Mouse (Mus musculus): ENCODE results near the gene Fam221a.
A peak's percentile ranks its signal among the peaks of the same experiment; 100 is the strongest.

Gene Fam221a

DNA sequence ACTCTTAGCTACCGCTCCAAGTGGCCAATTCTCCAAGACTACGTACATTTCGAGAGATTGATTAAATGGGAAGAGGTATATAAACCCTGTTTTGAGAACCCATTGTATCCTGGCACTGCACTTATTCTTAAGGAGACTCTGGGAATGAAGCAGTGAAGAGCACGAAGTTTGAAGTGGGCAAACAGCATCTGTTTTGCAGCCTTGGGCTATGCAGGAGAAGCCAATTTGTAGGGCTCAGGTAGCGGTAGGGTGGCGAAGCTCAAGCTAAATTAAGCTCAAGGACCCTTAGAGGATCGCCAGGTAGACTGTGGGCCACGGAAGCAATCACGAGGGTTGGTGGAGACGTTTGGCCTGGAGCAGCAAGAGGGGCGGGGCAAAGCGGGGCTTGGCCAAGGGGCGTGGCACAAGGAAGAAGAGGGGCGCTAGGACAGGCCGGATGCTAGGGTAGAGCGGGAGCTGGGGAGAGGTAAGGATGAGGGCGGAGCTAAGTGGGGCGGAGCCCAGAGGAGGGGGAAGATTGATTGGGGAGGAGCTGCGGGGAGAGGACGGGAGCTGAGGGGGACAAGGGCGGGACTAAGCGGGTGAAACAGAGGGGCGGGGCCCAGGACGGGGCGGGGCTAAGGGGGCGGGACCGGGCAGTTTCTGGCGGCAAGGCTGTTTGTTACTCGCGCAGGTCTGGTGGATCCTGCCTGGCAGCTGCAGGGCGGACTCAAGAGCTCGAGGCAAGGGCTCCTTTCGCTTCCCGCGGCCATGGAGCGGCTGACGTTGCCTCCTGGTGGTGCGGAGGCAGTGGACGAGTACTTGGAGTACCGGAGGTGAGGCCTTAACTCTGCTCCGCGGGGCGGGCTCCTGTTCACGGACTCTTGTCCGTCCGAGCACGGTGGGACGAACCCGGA, at the start of gene Fam221a:
Gene Fam221a (plus strand): TSS at position 581 of the 896 bp plus-strand sequence.
- peak; percentile 75 for DNase-seq (ENCODE audit: low spot score)

DNA sequence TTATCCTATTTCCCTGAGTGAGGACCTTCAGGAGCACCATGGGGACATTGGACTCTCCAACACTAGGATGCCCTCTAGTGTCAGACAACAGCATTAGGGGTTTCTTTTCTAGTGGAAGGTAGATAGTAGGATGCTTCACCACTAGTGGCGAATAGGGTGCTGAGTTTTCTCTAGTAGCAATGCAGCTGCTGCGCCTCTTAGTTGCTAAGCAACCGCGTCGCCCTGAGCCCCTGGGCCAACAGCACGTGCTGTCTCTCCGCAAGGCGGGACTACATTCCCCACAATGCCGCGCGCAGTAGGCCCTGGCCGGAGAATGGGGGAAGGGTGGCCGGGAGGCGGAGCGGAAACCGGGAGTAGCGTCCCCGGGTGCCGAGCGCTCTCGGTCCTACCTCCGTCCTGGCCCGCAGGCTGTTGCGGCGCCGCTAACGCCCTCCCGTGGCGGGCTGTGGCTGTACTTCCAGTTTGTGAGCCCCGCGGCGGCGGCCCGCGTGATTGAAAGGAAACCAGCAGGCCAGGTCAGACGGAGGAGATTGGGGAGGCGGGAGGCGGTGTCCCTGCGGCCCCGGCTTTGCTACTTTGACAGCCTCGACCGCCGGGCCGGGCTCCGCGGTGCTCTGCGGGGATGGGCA, 48.5 kb upstream of the Fam221a start, which contains the start of gene Ccdc126:
Gene Ccdc126 (plus strand): TSS at position 309 of the 629 bp plus-strand sequence.
- peak; percentile 85 for DNase-seq (ENCODE audit: low spot score)

DNA sequence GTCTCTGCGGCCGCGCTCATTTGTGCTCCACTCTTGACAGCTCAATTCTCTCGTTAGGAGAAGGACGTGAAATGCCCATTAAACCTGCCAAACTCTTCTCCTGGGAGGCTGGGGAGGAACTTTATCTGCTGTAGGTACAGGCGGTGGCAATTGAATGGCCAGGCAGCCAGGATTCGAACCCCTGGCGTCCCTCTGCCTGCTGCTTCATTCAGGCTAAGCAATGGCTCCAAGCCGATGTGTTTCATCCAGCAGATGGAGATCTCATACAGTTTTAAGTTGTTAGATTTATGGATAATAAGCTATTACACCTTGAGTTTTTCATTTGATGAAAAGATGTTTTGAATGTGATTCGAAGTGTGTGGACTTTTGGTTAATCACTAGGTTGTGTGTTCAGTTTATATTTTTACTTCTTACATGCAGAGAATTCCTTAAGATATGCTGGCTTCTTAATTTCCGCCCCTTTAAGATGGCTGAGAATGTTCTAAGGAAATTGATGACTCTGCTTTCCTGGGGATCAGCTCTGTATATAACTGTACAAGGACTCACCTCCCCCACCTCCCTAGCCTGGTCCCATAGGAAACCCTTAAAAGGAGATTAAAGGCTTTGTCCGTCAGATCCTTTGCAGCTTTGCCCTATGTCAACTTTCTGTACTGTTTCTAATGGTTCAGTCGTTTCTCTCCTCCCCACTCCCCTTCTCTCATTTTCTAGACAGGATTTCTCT, 47.8 kb upstream of the Fam221a start:
- DNase-seq (ENCODE audit: low spot score), result no peak

DNA sequence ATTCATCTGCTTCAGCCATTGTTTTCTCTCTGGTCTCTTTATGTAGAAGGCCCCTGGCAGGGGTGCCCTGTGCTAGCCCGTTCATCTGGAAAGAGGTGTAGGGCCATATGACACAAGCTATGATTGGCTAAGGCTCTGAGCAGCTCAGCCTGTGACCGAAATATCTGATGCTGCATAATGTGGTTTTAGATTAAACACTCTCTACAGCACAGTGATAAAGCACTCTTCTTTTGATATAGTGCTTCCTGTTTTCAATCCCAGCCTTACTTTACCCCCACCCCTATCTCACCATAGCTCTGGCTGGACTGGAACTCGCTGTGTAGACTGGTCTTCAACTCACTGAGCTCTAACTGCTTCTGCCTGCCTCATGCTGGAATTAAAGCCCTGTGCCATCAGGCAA, 46.2 kb upstream of the Fam221a start:
- DNase-seq (ENCODE audit: low spot score), result no peak

DNA sequence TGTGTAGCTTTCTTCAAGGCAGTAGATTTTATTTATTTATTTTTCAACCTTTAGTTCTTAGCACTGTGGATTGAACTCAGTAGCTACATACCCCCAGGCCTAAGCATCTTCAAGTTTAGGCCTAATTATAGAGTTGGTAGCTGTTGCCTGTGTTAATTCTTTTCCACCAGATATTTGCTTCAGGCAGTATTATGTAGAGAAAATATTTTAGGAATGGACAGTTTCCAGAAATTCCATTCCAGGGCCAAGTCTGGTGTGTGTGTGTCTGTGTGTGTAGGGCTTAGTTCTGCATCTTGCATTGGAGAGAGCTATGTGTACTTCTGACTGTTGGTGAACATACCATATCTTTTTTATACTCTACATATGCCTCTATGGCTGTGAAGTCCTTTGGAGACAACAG, 45.5 kb upstream of the Fam221a start:
- no peak for DNase-seq (ENCODE audit: low spot score)

DNA sequence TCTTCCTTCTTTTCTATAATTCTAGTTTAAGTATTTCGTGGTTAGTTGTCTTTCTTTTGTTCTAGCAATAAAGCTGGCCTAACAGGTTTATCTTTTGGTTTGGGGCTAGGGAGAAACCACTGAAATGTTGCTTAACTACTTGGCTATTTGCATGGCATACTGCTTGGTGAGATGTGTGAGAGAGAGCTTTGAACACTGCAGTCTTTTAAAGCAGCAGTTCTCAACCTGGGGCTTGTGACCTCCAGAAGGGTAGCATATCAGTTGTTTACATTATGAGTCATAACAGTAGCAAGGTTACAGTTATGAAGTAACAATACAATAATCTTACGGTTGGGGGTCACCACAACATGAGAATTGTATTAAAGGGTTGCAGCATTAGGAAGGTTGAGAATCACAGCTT, 44.6 kb upstream of the Fam221a start:
- no peak for DNase-seq (ENCODE audit: low spot score)

DNA sequence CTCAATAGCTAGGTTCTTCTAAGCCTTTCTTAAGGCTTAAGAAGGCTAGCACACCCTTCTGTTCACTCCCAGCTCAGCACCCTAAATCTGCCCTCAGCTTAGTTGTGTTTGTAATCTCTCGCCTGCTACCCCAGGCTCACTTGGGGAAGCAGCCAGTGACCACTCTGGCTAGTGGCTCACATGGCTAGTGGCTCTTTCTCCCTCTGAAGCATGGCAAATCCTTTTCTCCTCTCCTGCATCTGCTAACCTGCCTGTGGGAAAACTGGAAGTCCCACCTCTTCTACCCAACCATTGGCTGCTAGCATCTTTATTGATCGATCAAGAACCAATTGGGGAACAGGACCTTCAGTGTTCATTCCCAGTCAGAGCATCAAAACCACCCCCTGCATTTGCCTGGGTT, 43.0 kb upstream of the Fam221a start:
- DNase-seq (ENCODE audit: low spot score), result no peak

DNA sequence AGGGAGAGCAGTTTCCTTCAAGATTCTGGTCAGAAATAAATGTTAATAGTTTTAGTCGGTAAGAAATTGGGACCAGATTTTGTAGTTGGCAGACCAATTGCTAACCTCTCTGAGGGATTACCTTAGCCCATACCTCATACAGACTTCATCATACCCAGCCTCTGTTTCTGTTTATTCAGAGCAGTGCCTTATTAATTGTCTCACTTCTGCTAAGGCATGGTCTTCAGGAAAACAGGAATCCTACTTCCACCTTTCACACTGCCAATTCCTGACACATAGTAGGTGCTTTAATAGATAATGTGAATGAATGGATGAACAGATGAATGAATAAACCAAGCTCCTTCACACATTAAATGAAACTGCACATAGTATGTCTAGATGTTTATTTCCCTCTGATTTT, 42.2 kb upstream of the Fam221a start:
- no peak for DNase-seq (ENCODE audit: low spot score)

DNA sequence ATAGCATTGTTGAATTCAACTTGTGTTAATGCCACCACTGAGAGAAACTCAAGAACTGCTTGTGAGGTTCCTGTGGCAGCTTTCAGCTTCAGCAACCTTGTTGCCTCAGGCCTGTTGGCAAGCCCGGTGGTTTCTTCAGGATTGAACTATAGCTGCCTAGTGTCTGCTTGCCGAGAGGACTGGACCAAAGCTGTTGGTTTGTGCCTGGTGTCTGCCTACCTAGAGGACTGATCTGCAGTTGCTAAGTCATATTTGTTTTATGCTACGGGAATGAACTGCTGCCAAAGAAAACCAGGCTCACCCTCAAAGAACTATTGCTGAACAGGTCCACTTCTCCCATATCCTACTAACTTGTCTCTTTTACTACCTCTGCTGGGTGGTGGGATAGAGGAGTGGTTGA, 40.7 kb upstream of the Fam221a start:
- no peak for DNase-seq (ENCODE audit: low spot score)

DNA sequence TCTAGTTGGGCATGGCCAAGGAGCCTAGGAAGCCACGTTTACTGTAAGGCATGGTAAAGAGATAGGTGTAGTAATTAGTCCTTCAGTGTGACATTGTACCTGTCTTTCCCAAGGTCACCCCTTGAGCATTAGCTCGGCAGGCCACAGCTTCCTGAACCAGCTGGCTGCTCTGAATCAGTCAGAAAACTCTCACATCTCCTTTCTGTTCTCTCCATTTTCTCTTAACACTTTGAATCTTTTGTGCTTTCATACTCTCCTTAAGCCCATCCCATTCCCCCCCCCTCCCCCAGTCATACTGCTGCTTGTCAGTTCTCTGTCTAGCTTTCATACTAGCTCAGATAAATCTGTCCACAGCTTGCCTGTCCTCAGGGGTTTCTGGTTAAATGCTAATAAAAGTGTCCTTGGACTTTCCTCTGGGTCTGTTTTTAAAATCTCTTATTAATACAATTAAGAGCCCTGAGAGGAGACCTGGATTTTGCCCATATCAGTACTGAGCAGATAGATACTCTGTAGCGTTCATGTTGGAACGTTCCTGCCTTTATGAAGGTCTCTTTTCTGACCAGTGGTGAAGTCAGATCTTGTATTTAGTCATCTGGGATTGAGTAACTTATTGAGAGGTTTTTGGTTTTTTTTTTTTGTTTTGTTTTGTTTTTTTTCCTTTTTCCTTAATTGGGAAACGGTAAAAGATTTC, 36.0 kb upstream of the Fam221a start:
- DNase-seq (ENCODE audit: low spot score), result no peak

DNA sequence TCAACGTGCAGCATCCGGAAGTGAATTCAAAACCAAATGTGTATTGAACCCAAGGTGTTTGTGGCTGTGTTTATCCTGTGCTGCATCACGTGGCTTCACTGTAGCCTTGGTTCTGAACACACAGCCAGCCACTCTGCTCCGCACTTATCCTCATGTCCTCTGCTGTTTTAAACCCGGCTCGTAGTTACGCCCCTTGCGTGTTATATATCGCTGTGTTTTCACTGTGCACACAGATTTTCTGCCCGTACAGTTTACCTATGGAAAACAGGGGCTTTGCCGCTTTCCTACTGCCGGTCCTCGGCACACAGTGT, 35.5 kb upstream of the Fam221a start:
- DNase-seq (ENCODE audit: low spot score), result no peak

DNA sequence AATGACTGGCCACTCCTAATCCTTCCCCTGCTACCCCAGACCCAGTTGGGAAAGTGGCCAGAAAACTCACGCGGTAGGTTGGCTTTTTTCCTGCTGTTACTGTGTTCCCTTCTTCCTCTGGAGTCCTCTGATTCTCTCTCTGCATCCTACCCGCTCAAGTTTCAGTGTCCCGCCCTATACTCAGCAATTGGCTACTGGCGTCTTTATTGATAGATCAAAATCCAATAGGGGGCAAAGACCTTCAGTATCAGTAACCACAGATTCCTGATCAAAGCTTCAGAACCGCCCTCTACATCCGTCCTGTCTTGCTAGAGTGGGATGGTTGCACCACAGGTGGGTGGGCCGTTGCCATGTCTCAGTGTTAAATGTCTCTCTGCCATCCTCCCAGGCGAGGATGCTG, 29.0 kb upstream of the Fam221a start:
- DNase-seq (ENCODE audit: low spot score), result no peak

DNA sequence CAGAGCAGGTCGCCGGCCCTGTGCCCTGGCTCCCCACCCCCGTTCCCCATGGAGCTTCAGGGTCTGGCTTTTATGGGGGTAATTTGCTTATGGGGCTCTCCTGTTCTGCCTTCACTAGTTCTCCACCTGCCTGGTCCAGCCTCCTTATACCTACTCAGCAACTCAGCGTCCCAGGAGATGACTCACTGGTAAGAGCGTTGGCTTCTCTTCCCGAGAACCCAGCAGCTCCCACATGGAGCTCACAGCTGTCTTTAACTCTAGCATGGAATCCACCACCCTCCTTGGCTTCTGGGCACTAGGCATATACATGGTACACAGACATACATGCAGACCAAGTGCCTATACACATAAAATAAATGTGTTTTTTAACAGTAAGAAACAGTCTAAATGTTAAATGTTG, 28.4 kb upstream of the Fam221a start:
- DNase-seq (ENCODE audit: low spot score), result no peak

DNA sequence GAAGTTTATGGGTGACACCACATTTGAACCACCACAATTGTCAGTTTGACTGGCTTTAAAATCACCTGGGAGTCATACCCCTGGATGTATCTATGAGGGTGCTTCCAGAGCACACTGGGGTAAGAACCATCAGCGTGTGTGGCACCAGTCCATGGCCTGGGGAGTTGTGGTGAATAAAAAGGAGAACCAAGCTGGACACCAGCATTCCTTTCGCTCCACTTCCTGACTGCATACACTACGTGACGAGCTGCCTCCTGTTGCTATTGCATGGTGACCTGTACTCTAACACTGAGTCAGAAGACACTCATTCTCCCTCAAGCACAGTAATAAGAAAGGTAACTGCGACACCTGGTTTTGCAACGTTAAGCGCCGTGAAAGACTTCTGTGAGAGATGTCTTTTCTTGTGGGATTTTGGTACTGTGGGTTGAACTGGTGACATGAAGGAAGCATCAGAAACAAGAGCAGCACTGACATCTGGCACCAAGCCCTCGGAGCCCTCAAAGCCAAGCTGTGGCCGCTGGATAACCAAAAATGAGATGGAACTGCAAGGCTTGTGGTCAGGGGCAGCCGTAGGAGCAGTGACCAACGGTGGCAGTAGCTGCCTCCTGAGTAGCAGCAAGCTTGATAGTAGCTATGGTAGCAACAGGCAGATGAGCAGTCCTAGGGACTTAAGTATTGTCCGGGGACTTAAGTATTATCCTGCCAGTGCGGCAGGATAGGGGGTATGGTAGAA, 23.6 kb upstream of the Fam221a start:
- DNase-seq (ENCODE audit: low spot score), result no peak

DNA sequence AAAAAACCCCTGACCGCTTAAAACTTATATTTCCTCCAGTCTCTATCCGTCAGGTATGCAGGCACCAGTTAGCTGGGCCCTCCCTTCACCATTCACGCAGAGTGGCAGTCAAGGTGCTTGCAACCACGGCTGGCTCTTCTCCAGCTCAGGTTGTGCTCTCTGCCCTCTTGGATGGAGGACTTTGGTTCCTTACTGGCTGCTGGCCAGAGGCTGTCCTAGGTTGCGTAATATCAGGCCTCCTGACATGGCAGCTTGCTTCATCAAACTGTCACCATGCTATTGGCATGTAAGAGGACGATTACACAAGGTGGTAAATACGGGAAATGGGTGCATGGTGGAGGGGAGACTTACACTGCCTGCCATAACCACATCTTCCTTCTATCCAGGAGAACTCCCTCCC, 17.7 kb upstream of the Fam221a start:
- DNase-seq (ENCODE audit: low spot score), result no peak

DNA sequence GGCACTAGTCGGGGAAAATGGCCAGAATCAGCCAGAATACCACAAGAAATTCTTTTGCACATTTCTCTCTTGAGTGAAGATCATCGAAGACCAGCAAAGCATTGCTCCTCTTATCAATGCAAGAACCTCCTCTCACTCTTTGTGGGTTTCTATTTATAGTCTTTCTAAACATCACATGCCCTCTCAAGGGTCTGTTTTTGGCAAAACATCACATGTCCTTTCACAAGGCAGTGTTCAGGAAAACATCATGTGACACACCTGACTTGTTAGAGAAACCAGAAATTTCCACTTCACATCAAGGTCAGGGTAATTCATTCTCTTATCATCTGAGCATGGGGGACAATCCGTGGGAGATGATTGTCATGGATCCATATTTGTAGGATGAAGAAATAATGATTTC, 12.9 kb upstream of the Fam221a start:
- no peak for DNase-seq (ENCODE audit: low spot score)

DNA sequence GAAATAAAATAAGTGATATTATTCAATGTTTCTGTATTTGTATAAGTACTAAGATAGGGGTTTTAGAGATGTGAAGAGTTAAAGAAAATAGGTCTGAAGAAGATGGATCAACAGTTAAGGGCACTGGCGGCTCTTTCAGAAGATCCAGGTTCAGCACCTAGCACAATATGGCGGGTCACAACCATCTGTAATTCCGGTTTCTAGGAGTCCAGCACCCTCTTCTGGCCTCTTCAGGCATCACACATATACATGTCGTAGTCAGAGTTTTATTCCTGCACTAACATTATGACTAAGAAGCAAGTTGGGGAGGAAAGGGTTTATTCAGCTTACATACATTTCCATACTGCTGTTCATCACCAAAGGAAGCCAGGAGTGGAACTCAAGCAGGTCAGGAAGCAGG, 12.4 kb upstream of the Fam221a start:
- no peak for DNase-seq (ENCODE audit: low spot score)

DNA sequence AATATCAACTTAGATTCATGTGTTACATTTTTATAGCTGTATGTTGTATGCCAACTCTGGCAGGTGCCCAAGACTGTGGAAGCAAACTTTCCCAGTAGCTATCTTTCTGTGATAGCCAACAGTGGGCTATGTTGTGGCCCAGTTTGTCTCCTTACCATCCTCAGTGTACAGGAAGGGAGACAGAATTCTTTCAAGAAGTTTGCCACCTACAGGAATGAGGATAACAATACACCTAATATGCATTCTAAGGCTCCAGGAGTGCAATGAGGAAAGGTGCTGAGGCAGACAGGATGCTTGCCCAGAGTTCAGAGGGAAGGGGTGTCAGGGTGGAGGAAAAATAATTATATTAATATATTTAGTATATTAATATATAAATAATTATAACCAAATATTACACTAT, 7.1 kb upstream of the Fam221a start:
- no peak for DNase-seq (ENCODE audit: low spot score)

DNA sequence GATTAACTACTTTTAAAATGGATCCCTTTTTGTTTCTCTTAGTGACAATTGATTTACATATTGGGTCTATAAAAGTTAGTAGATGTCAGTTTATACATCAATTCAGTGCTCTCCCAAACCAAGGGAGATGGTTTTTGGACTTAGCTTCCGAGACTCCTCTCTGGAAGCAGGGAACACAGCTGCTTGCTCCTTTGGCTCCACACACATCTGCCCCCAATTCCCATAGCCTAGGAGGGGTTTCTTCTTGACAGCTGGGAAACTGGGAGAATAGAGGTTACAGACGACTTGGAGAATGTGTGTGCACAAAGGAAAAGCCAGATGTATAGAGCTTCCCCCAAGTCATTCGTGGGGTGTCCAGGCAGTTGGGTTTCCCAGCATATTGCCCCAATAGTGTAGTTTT, 673 bp downstream of the Fam221a start:
- no peak for DNase-seq (ENCODE audit: low spot score)

DNA sequence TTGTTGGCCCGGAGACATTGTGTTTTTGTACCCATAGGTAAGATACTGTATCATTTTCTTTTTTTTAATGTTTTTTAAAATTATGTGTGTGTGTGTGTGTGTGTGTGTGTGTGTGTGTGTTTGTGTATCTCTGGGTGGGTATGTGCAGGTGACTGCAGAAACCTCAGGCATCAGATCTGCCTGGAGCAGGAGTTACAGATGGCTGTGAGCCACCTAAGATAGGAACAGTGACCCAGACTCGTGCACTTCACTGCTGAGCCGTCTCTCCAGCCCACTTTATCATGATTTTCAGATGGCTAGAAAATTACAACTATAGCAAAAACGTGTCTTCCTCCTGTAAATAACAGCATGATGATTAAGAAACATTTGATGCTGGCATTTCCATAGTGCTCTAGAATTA, 5.2 kb downstream of the Fam221a start:
- DNase-seq (ENCODE audit: low spot score), result no peak

DNA sequence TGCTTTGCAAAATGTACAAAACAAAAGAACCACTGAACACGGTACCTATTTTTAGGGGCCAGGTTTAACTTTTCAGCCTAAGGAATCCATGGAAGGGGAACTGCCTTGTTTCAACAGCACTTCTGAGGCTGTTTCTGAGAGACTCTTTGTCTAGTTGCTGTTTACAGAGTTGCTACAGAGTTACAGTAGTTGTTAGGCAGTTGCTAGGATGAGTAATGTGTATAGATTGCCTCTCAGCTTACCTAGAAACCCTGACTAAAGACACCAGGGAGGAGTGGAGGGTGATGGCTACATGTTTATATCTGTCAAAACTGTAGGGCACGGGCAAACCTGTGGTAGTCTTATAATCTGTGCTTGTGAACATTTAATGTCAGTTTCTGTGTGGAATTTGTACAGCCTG, 6.4 kb downstream of the Fam221a start:
- no peak for DNase-seq (ENCODE audit: low spot score)

DNA sequence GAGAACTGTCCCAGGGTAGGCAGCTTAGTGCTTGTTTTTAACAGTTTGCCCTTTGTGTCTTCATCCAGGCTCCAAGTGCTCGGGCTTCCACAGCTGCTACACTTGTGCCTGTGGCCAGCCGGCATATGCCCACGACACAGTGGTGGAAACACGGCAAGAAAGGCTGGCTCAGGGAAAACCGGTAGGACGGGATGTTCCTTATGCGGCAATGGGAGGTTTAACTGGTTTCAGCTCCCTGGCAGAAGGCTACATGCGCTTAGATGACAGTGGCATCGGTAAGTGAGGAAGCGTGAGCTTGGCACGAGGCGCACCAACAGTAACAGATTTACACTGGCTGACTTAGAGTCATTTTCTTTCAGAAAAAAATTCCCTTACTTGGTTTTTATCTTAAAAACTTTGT, 10.8 kb downstream of the Fam221a start:
- no peak for DNase-seq (ENCODE audit: low spot score)
